Mouse (Mus musculus) heart, embryonic 12.5 days (tissue): ENCODE results near the gene Thop1. TPM values are rescaled to one million over a fixed set of nuclear protein-coding genes. Genes with fewer than 3 reads are reported as not detected.

Experiments
- ATAC-seq: fragments of 200-750 bp; cut with Nextera tagmentation; 2 replicates; pipeline ENCODE4 v1.8.0; 2017; ENCODE audit warnings: moderate TSS enrichment, moderate library complexity; ENCODE audit not compliant: insufficient number of reproducible peaks, low FRiP score
- H3K27ac ChIP-seq: fragments of 300-500 bp; sonication (generic); 2 replicates; pipeline ENCODE4 v1.5.1; 2016; ENCODE audit warnings: mild to moderate bottlenecking, moderate library complexity; ENCODE audit not compliant: poor library complexity, severe bottlenecking
- H3K27me3 ChIP-seq: fragments of 300-500 bp; sonication (generic); replicated peaks from 2 replicates; pipeline ENCODE4 v1.6.1; 2016; ENCODE audit warnings: mild to moderate bottlenecking, moderate library complexity
- H3K36me3 ChIP-seq: fragments of 300-500 bp; sonication (generic); 2 replicates; pipeline ENCODE4 v1.6.1; 2016; ENCODE audit warnings: mild to moderate bottlenecking, moderate library complexity
- H3K4me1 ChIP-seq: fragments of 300-500 bp; sonication (generic); replicated peaks from 2 replicates; pipeline ENCODE4 v1.6.1; 2016; ENCODE audit warnings: mild to moderate bottlenecking
- H3K4me2 ChIP-seq: fragments of 300-500 bp; sonication (generic); 2 replicates; pipeline ENCODE4 v1.6.1; 2016; ENCODE audit warnings: mild to moderate bottlenecking, moderate library complexity
- H3K4me3 ChIP-seq: fragments of 300-500 bp; sonication (generic); 2 replicates; pipeline ENCODE4 v1.5.1; 2016; ENCODE audit warnings: mild to moderate bottlenecking
- H3K9ac ChIP-seq: fragments of 300-500 bp; sonication (generic); 2 replicates; pipeline ENCODE4 v1.6.1; 2016; ENCODE audit warnings: mild to moderate bottlenecking, moderate library complexity
- H3K9me3 ChIP-seq: fragments of 300-500 bp; sonication (generic); replicated peaks from 2 replicates; pipeline ENCODE4 v1.6.1; 2016; ENCODE audit warnings: mild to moderate bottlenecking, moderate library complexity
- WGBS: fragments of 180-500 bp; shearing (Covaris S2); methylation state at CpG from one replicate; pipeline ENCODE4 v1.1.7; 2016; 5-methylcytosine and 5-hydroxymethylcytosine counted together
- polyA plus RNA-seq: library from polyadenylated mRNA; unstranded; fragments of >200 nt; fragmentation: Nextera tagmentation; extraction: Ambion mirVana; gene quantifications from 2 replicates; pipeline ENCODE4 v1.2.1, GENCODE M21; 2016

The Thop1 gene
- polyA plus RNA-seq, 1 experiment from 2014 or later = 36.6 TPM

GRCm38 (mm10) chr10:81082168-81082960, 12.5 kb downstream of the Thop1 start:
- WGBS = 70% methylated on average over 7 of the region's 7 CpGs
- Histone ChIP-seq H3K36me3 (peaks cover 53% of the 10 kb centered on the region), H3K9me3 (no peaks in the 10 kb centered on the region)

GRCm38 (mm10) chr10:81087021-81087420, 17.2 kb downstream of the Thop1 start:
- peaks cover 6% of the 10 kb centered on the region for H3K36me3 ChIP-seq
- no peak overlapping the region for H3K9ac ChIP-seq
- H3K4me1 ChIP-seq = peaks cover 12% of the 10 kb centered on the region
- no peak overlapping the region for H3K4me2 ChIP-seq
- H3K27ac ChIP-seq = no peak overlapping the region
- WGBS = 51% methylated on average over 2 of the region's 2 CpGs
- H3K4me3 ChIP-seq = no peak overlapping the region
- no peaks in the 10 kb centered on the region for H3K27me3 ChIP-seq
- ATAC-seq = no peak
- no peaks in the 10 kb centered on the region for H3K9me3 ChIP-seq

More at GRCm38 (mm10) chr10:81082168-81082960, 12.5 kb downstream of the Thop1 start:
- H3K27me3 ChIP-seq = no peaks in the 10 kb centered on the region
- H3K9ac ChIP-seq = no peak overlapping the region
- H3K4me2 ChIP-seq = no peak overlapping the region
- ATAC-seq = peak; percentile 28; the same call in 1 of the 2 replicates
- H3K4me1 ChIP-seq = no peaks in the 10 kb centered on the region
- no peak overlapping the region for H3K27ac ChIP-seq
- H3K4me3 ChIP-seq = no peak overlapping the region

GRCm38 (mm10) chr10:81089216-81089615, 19.4 kb downstream of the Thop1 start:
- Histone ChIP-seq H3K4me2 (no peak overlapping the region), H3K27ac (no peak overlapping the region), H3K9me3 (no peaks in the 10 kb centered on the region), H3K4me1 (peaks cover 17% of the 10 kb centered on the region), H3K27me3 (peaks cover 5% of the 10 kb centered on the region; the same call in 1 of the 2 replicates), H3K9ac (no peak overlapping the region), H3K4me3 (no peak overlapping the region), H3K36me3 (no peaks in the 10 kb centered on the region)
- ATAC-seq = peak; percentile 22; the same call in 1 of the 2 replicates
- 39% methylated on average over 2 of the region's 2 CpGs for WGBS

GRCm38 (mm10) chr10:81090621-81091020, 20.8 kb downstream of the Thop1 start:
- H3K27me3 ChIP-seq = peaks cover 5% of the 10 kb centered on the region; the same call in 1 of the 2 replicates

GRCm38 (mm10) chr10:81092465-81093250, 22.8 kb downstream of the Thop1 start:
- Histone ChIP-seq H3K27me3 (peaks cover 5% of the 10 kb centered on the region; the same call in 1 of the 2 replicates), H3K4me1 (peaks cover 17% of the 10 kb centered on the region), H3K9me3 (no peaks in the 10 kb centered on the region), H3K9ac (no peak overlapping the region; the same call in 1 of the 2 replicates), H3K36me3 (no peaks in the 10 kb centered on the region), H3K4me2 (0 out of 2 replicates have a peak overlapping the region, but pooled peaks have one; percentile 3), H3K27ac (no peak overlapping the region), H3K4me3 (no peak overlapping the region)
- whole genome bisulfite sequencing = 42% methylated on average over 22 of the region's 22 CpGs
- ATAC-seq = no peak

More at GRCm38 (mm10) chr10:81090621-81091020, 20.8 kb downstream of the Thop1 start:
- Histone ChIP-seq H3K4me2 (no peak overlapping the region), H3K4me3 (no peak overlapping the region), H3K27ac (no peak overlapping the region), H3K9ac (no peak overlapping the region), H3K9me3 (no peaks in the 10 kb centered on the region), H3K4me1 (peaks cover 17% of the 10 kb centered on the region), H3K36me3 (no peaks in the 10 kb centered on the region)
- WGBS = 71% methylated on average over 7 of the region's 7 CpGs
- ATAC-seq = no peak

GRCm38 (mm10) chr10:81094931-81095678, 25.3 kb downstream of the Thop1 start:
- Histone ChIP-seq H3K4me1 (peaks cover 5% of the 10 kb centered on the region; the same call in 1 of the 2 replicates), H3K9me3 (no peaks in the 10 kb centered on the region), H3K9ac (no peak overlapping the region), H3K27me3 (peaks cover 5% of the 10 kb centered on the region; the same call in 1 of the 2 replicates), H3K4me3 (no peak overlapping the region), H3K36me3 (no peaks in the 10 kb centered on the region), H3K4me2 (no peak overlapping the region), H3K27ac (no peak overlapping the region)
- 47% methylated on average over 9 of the region's 9 CpGs for WGBS
- ATAC-seq = peak; percentile 44; the same call in 1 of the 2 replicates

GRCm38 (mm10) chr10:81105565-81106112, 35.8 kb downstream of the Thop1 start, which contains the start of gene Map2k2:
Map2k2 (plus strand) TSS chr10:81105915.
- H3K4me2 ChIP-seq = peak within 1 kb of the TSS; percentile 77
- under 1% methylated on average over 56 of the region's 56 CpGs for WGBS
- no peaks in the 10 kb centered on the region for H3K9me3 ChIP-seq
- H3K4me3 ChIP-seq = peak within 1 kb of the TSS; percentile 92
- H3K27me3 ChIP-seq = no peaks in the 10 kb centered on the region
- peak within 1 kb of the TSS; percentile 98 for H3K9ac ChIP-seq
- peaks cover 21% of the 10 kb centered on the region for H3K4me1 ChIP-seq
- peaks cover 26% of the 10 kb centered on the region for H3K36me3 ChIP-seq
- peak within 1 kb of the TSS; percentile 99 for H3K27ac ChIP-seq
- ATAC-seq = peak; percentile 93

- Histone ChIP-seq H3K4me3 (peak overlapping the region; percentile 92), H3K4me1 (peaks cover 21% of the 10 kb centered on the region), H3K9me3 (no peaks in the 10 kb centered on the region), H3K9ac (peak overlapping the region; percentile 98), H3K27me3 (no peaks in the 10 kb centered on the region), H3K36me3 (peaks cover 32% of the 10 kb centered on the region), H3K27ac (peak overlapping the region; percentile 99), H3K4me2 (peak overlapping the region; percentile 77)
- peak; percentile 90 for ATAC-seq
- under 1% methylated on average over 35 of the region's 35 CpGs for WGBS
Measured at GRCm38 (mm10) chr10:81106113-81106721, 36.4 kb downstream of the Thop1 start.

- Histone ChIP-seq H3K4me3 (no peak overlapping the region), H3K36me3 (peaks cover 91% of the 10 kb centered on the region), H3K4me1 (no peaks in the 10 kb centered on the region), H3K27ac (no peak overlapping the region), H3K4me2 (no peak overlapping the region), H3K9me3 (no peaks in the 10 kb centered on the region), H3K27me3 (no peaks in the 10 kb centered on the region), H3K9ac (no peak overlapping the region)
- no peak for ATAC-seq
- 93% methylated on average over 6 of the region's 6 CpGs for WGBS
Measured at GRCm38 (mm10) chr10:81112946-81113345, 43.1 kb downstream of the Thop1 start.

GRCm38 (mm10) chr10:81119625-81120024, 49.8 kb downstream of the Thop1 start:
- Histone ChIP-seq H3K4me3 (no peak overlapping the region), H3K27ac (no peak overlapping the region), H3K36me3 (peaks cover 96% of the 10 kb centered on the region), H3K4me2 (no peak overlapping the region), H3K27me3 (no peaks in the 10 kb centered on the region), H3K4me1 (no peaks in the 10 kb centered on the region), H3K9ac (no peak overlapping the region), H3K9me3 (no peaks in the 10 kb centered on the region)
- 96% methylated on average over 10 of the region's 10 CpGs for WGBS
- ATAC-seq = no peak
